Mouse (Mus musculus) midbrain, postnatal 0 days (tissue): Measurements from ENCODE around the gene Kptn. TPM values are rescaled to one million over a fixed set of nuclear protein-coding genes. Genes with fewer than 3 reads are reported as not detected.

Experiments
- ATAC-seq: fragments of 200-750 bp; cut with Nextera tagmentation; 2 replicates; pipeline ENCODE4 v1.8.0; 2017; ENCODE audit warnings: moderate number of reproducible peaks, mild to moderate bottlenecking, moderate TSS enrichment, moderate library complexity; ENCODE audit not compliant: low FRiP score
- DNase-seq: peaks from one replicate; pipeline ENCODE4 v3.0.0-alpha.2; 2015; ENCODE audit warnings: low spot score
- H3K27ac ChIP-seq: fragments of 300-500 bp; sonication (generic); 2 replicates; pipeline ENCODE4 v1.5.1; 2014; ENCODE audit warnings: low read depth, mild to moderate bottlenecking, low read length, mixed read lengths
- H3K27me3 ChIP-seq: fragments of 300-500 bp; sonication (generic); 2 replicates; pipeline ENCODE4 v1.6.1; 2014; ENCODE audit warnings: low read length, control low read depth, mixed read lengths; ENCODE audit not compliant: insufficient read depth
- H3K36me3 ChIP-seq: fragments of 300-500 bp; sonication (generic); 2 replicates; pipeline ENCODE4 v1.6.1; 2014; ENCODE audit warnings: low read length, control low read depth, mixed read lengths; ENCODE audit not compliant: insufficient read depth
- H3K4me1 ChIP-seq: fragments of 300-500 bp; sonication (generic); 2 replicates; pipeline ENCODE4 v1.6.1; 2014; ENCODE audit warnings: mild to moderate bottlenecking, control low read depth, antibody characterized with exemption, low read length, mixed read lengths; ENCODE audit not compliant: insufficient read depth
- H3K4me2 ChIP-seq: fragments of 300-500 bp; sonication (generic); 2 replicates; pipeline ENCODE4 v1.6.1; 2014; ENCODE audit warnings: low read depth, mild to moderate bottlenecking, low read length, mixed read lengths; ENCODE audit not compliant: poor library complexity, severe bottlenecking
- H3K4me3 ChIP-seq: fragments of 300-500 bp; sonication (generic); 2 replicates; pipeline ENCODE4 v1.5.1; 2014; ENCODE audit warnings: low read depth, mild to moderate bottlenecking, low read length, moderate library complexity
- H3K9ac ChIP-seq: fragments of 300-500 bp; sonication (generic); replicated peaks from 2 replicates; pipeline ENCODE4 v1.6.1; 2014; ENCODE audit warnings: mild to moderate bottlenecking, low read length, moderate library complexity, mixed read lengths; ENCODE audit not compliant: poor library complexity, severe bottlenecking
- H3K9me3 ChIP-seq: fragments of 300-500 bp; sonication (generic); 2 replicates; pipeline ENCODE4 v1.6.1; 2016; ENCODE audit warnings: low read length, control low read depth
- CTCF ChIP-seq: IDR thresholded peaks from 2 replicates; pipeline ENCODE4 v1.5.1; 2016; ENCODE audit warnings: antibody characterized with exemption, mild to moderate bottlenecking
- WGBS: fragments of 180-500 bp; shearing (Covaris S2); extraction: QIAGEN DNeasy Blood & Tissue Kit; methylation state at CpG from one replicate; pipeline ENCODE4 v1.1.7; 2014; 5-methylcytosine and 5-hydroxymethylcytosine counted together
- polyA plus RNA-seq: library from polyadenylated mRNA; unstranded; fragments of >200 nt; fragmentation: Nextera tagmentation; extraction: Ambion mirVana; gene quantifications from 2 replicates; pipeline ENCODE4 v1.2.1, GENCODE M21; 2015
- total RNA-seq: library from RNA; depleted of rRNA; stranded (reverse); fragments of >200 nt; gene quantifications from 2 replicates; pipeline ENCODE4 v1.2.3, GENCODE M21; 2014

Gene Kptn
- total and polyA plus RNA-seq, 2 experiments from 2014 or later, result 35.9 to 44.1 TPM

- ATAC-seq, result no peak
Measured at GRCm38 (mm10) chr7:16110158-16110557, 9.5 kb upstream of the Kptn start.

GRCm38 (mm10) chr7:16111284-16112090 lies 8.2 kb upstream of the Kptn start:
- DNase-seq (no peak), ATAC-seq (no peak)
- no peaks in the 10 kb centered on the region for H3K9me3 ChIP-seq
- no peak overlapping the region for H3K4me2 ChIP-seq
- H3K27me3 ChIP-seq, result no peaks in the 10 kb centered on the region
- no peak overlapping the region for H3K27ac ChIP-seq
- no peak overlapping the region; the same call in 1 of the 2 replicates for H3K9ac ChIP-seq
- H3K4me3 ChIP-seq, result no peak overlapping the region
- WGBS, result 85% methylated on average over 7 of the region's 7 CpGs
- H3K36me3 ChIP-seq, result peaks cover 83% of the 10 kb centered on the region
- no peaks in the 10 kb centered on the region for H3K4me1 ChIP-seq
- TF ChIP-seq CTCF, result no peak

More at GRCm38 (mm10) chr7:16110158-16110557, 9.5 kb upstream of the Kptn start:
- H3K4me2 ChIP-seq, result no peak overlapping the region
- H3K9ac ChIP-seq, result no peak overlapping the region
- no peaks in the 10 kb centered on the region for H3K4me1 ChIP-seq
- H3K4me3 ChIP-seq, result no peak overlapping the region
- peaks cover 77% of the 10 kb centered on the region for H3K36me3 ChIP-seq
- no peak for DNase-seq
- WGBS, result 93% methylated on average over 8 of the region's 8 CpGs
- no peaks in the 10 kb centered on the region for H3K9me3 ChIP-seq
- no peak overlapping the region for H3K27ac ChIP-seq
- H3K27me3 ChIP-seq, result no peaks in the 10 kb centered on the region
- TF ChIP-seq CTCF, result no peak

- Histone ChIP-seq H3K4me1 (peaks cover 6% of the 10 kb centered on the region; the same call in 1 of the 2 replicates), H3K9ac (no peak overlapping the region), H3K4me3 (no peak overlapping the region), H3K9me3 (no peaks in the 10 kb centered on the region), H3K36me3 (peaks cover 59% of the 10 kb centered on the region), H3K27ac (no peak overlapping the region), H3K27me3 (no peaks in the 10 kb centered on the region), H3K4me2 (no peak overlapping the region)
- WGBS, result 94% methylated on average over 7 of the region's 7 CpGs
- no peak for TF ChIP-seq CTCF
- ATAC-seq, result no peak
- no peak for DNase-seq
Measured at GRCm38 (mm10) chr7:16116418-16116817, 3.3 kb upstream of the Kptn start.

- no peak overlapping the region for H3K9ac ChIP-seq
- 79% methylated on average over 3 of the region's 3 CpGs for WGBS
Measured at GRCm38 (mm10) chr7:16117100-16117499, 2.6 kb upstream of the Kptn start.

GRCm38 (mm10) chr7:16120262-16120600 lies 536 bp downstream of the Kptn start:
- no peak for TF ChIP-seq CTCF
- Histone ChIP-seq H3K4me3 (peak overlapping the region; percentile 62), H3K27me3 (no peaks in the 10 kb centered on the region), H3K4me2 (peak overlapping the region; percentile 57), H3K27ac (no peak overlapping the region), H3K9me3 (no peaks in the 10 kb centered on the region), H3K4me1 (peaks cover 6% of the 10 kb centered on the region; the same call in 1 of the 2 replicates), H3K9ac (peak overlapping the region; percentile 74), H3K36me3 (peaks cover 32% of the 10 kb centered on the region)
- DNase-seq, result no peak
- WGBS, result 47% methylated on average over 9 of the region's 9 CpGs
- 0 out of 2 replicates have a peak, but pooled peaks have one; percentile 0 for ATAC-seq

More at GRCm38 (mm10) chr7:16117100-16117499, 2.6 kb upstream of the Kptn start:
- Histone ChIP-seq H3K4me2 (no peak overlapping the region), H3K4me1 (peaks cover 6% of the 10 kb centered on the region; the same call in 1 of the 2 replicates), H3K27ac (no peak overlapping the region), H3K9me3 (no peaks in the 10 kb centered on the region), H3K36me3 (peaks cover 54% of the 10 kb centered on the region), H3K27me3 (no peaks in the 10 kb centered on the region), H3K4me3 (no peak overlapping the region)
- DNase-seq (no peak), ATAC-seq (no peak)
- TF ChIP-seq CTCF, result no peak

- peaks cover 9% of the 10 kb centered on the region for H3K4me1 ChIP-seq
- ATAC-seq (no peak), DNase-seq (no peak)
- H3K4me3 ChIP-seq, result no peak overlapping the region
- WGBS, result 80% methylated on average over 9 of the region's 9 CpGs
- TF ChIP-seq CTCF, result no peak; the same call in 1 of the 2 replicates
- peaks cover 25% of the 10 kb centered on the region for H3K36me3 ChIP-seq
- no peak overlapping the region for H3K4me2 ChIP-seq
- no peak overlapping the region for H3K27ac ChIP-seq
- H3K9me3 ChIP-seq, result no peaks in the 10 kb centered on the region
- H3K27me3 ChIP-seq, result no peaks in the 10 kb centered on the region
- no peak overlapping the region for H3K9ac ChIP-seq
Measured at GRCm38 (mm10) chr7:16125829-16126228, 6.1 kb downstream of the Kptn start.
